Mouse (Mus musculus) lung, postnatal 36 days (tissue): ENCODE results near the gene Hist1h2bh.

ENCODE experiments used
- DNase-seq: peaks from one replicate; pipeline ENCODE4 v3.0.0; 2022; ENCODE audit warnings: mixed read lengths

Hist1h2bh gene

DNA sequence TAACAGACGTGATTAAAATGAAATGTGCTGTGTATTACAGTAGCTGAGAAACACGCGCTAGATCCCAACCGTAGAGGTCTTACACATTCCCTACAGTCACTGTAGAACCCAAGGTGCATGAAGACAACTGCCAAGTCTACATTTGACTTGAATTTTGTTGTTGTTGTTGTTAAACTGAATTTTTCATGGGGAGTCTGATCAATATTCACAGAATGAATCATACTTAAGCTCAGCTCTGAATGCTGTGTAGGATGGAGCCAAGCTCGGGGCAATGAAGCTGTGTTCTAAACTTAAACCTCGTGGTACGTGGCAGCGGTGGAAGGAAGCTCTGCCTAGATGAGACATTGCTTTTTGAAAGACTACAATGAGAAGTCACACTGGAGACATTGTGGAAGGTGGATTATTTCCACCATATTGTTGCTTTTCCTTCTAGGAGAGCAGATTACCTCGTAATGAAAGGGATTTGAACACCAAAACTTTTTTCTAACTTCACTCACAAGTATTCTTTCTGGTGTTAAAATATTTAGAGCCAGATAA, 41.1 kb downstream of the Hist1h2bh start:
- DNase-seq: no peak

DNA sequence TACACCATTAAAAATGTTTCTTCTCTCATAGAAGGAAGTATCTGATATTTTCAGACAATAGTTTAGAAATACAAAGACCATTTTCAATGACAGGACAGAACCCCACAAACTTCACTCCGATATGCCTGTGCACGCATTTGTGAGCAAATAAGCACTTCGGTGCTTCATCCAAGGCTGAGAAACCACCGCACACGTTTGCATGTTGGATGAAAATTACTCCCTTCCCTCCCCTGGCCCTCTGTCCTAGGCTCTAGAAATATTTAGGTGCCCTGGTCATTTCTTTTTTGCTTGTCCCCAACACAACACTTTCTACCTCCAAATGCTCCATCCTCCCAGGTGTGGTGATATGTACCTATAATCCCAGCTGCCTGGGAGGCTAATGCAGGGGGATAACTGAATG, 41.7 kb downstream of the Hist1h2bh start:
- no peak for DNase-seq

DNA sequence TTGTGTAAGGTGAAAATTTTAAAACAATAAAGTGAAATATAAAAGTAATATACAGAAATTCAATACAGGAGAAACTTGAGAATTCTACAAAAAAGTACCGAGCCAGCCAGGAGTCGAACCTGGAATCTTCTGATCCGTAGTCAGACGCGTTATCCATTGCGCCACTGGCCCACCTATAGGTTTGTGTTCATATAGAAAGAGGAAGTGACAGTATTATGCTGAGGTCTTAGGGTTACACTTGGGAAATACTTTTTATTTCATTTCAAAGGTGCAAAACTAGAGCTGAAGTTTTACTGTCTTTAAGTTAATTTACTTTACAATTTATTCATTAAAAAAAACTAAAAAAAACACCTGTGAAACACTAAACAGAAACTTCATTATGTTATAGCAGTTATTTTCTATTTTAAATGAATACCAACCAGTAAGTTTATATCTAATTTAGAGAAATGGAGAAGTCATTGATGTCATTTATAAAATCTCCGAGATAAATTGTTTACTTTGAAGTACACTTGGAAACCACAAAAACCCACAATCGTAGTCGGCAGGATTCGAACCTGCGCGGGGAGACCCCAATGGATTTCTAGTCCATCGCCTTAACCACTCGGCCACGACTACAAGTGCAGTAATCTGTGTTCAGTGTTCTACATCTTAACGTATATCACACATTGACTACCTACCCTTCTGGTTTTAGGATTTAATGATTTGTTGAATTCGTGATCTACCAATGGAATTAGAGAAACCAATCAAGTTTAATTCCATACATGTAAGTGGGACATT, 42.6 kb downstream of the Hist1h2bh start:
- peak; percentile 60 for DNase-seq

DNA sequence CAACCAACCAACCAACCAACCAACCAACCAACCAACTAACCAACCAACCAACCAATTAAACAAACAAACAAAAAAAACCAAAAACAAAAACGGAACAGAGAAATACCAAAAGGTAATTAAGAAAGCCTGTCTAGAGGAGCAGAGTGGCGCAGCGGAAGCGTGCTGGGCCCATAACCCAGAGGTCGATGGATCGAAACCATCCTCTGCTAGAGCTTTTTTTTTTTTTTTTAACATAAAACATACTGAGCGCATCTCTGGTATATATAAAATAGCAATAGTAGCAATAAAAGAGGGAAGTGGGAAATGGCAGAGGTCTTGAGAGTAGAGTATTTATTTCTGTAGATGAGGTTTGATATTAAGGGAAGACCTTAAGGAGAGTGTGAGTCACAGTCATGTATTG, 43.2 kb downstream of the Hist1h2bh start:
- DNase-seq: no peak

DNA sequence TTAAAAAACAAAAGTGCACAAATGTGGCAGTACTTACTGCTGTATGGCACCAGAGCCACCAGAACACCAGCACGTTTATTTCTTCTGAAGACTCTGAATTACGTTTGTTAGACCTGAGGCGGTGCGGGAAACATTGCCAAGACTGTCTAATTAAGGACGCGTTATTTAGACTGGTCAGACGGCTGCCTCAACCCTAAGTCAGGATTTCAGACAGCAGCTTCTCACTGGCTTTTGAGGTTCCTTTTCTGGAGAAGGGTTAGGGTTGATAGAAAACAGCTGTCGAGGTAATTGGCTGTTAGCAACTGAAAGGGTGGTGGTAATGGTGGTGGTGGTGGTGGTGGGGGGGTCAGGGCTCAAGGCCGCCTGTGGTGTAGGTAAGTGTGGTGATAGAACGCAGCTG, 44.5 kb downstream of the Hist1h2bh start:
- no peak for DNase-seq

DNA sequence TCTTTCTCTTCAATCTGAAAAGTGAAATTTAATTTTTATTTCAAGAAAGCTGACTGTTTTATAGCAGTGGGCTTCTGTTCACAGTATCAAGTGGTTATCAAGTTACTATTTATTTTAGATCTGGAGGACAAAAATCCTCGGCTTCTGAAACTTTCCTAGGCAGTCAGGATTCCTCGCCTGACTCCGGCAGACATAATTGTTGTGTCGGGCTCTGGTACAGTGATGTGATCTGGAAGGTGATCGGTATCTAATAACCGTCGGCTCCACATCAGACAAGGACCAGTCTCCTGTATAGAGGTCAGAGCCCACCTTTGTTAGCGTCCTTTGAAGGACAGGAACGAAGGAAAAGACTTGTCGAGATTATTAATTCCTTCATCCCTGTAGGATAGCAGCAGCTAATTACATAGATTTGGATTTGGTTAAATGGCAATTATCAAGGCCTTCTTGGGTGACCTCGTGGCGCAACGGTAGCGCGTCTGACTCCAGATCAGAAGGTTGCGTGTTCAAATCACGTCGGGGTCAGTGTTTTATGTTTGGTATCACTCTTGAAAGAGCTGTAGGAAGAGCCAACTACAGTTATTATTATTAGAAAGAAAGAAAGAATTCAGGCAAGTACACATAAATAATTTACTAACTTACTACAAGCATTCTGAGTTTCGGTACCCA, 45.4 kb downstream of the Hist1h2bh start:
- DNase-seq: no peak

DNA sequence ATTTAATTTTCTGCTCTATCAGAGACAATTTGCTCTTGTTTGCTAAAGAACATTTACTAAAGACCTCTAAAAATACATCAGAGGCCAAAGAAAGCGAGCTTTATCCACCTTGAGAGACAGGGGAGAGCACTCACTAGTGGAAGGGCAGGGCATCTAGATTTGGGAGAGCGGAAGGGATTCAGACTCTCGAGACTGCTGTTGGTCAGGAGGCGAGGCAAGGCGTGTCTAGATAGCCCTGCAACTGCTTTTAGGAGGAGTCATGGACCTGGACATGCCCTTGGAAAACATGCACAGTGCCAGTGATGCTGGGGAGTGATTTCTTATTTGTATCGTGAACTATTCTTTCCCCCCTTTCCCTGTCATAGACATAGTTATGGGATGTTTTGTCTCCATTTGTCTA, 47.7 kb downstream of the Hist1h2bh start:
- no peak for DNase-seq

DNA sequence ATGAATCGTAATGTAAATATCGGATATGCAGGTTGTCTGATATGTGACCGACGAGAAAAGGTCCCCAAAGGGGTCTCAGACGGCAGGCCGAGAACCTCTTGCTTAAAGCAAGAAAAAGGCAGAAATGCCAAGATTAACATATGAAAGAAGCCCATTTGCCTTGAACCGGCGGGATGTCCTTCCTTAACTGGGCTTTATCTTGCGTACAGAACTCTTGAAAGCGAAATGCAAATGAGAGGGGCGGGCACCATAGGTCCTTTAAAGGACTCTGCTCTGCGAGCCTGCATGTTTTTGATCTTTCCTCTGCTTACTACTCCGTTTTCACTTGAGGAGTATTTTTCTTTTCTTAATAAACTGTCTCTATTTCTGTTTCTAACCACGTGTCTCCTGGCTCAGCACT, 51.2 kb downstream of the Hist1h2bh start:
- DNase-seq: no peak
